Mouse (Mus musculus) fibroblast of lung, adult 2 months (primary cell): ENCODE results near the gene Smtnl2.

ENCODE experiments used
- DNase-seq: peaks from one replicate; pipeline ENCODE4 v3.0.0-alpha.2; 2011; ENCODE audit warnings: low read depth

Gene Smtnl2

GRCm38 (mm10) chr11:72425201-72425600 is 13.7 kb upstream of the Smtnl2 start:
- no peak for DNase-seq

GRCm38 (mm10) chr11:72423686-72424085 is 12.2 kb upstream of the Smtnl2 start:
- DNase-seq = no peak

GRCm38 (mm10) chr11:72421518-72422278 is 10.2 kb upstream of the Smtnl2 start:
- no peak for DNase-seq

DNA sequence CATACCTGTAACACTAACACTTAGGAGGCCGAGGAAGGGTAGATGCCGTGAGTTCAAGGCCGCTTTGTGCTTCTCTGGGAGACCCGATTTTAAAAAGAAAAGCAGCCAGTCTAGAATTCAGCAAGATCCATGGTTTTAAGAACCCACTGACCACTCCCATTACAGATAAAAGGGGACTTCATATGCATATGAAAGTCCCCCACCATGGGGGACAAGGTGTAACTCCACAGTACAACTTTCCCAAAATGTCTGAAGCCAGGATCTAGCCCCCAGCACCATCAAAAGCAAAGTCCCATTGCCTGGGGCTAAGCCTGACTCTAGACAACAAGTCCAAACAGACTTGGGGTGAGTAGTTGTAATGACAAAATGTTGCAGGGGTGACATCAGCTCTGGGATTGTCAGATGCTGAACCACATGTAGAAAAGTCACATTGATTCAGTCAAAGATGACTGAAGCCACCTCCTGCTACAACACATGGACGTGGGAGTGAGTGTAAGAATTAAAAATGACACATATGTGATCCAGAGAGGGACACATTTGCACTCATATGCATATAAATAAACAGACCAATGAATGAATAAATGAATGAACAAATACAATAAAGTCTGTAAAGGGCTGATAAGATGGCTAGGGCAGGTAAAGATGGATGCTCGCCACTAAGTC is 9.1 kb upstream of the Smtnl2 start:
- no peak for DNase-seq

DNA sequence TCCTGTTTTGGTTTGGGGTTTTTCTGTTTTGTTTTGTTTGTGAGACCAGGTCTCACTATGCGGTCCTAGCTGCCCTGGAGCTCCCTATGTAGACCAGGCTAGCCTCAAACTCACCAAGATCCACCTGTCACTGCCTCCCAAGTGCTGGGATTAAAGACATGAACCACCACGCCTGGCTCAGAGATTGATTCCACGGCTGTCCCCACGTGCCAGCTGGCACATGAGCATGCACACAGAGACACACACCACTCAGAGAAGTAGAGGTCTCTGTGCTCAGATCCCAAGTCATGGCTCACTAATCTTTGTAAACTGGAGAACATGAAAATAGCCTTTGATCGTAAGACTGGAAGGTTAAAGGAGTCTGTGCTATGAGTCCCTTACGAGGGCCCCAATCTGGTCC is 7.5 kb upstream of the Smtnl2 start:
- no peak for DNase-seq

DNA sequence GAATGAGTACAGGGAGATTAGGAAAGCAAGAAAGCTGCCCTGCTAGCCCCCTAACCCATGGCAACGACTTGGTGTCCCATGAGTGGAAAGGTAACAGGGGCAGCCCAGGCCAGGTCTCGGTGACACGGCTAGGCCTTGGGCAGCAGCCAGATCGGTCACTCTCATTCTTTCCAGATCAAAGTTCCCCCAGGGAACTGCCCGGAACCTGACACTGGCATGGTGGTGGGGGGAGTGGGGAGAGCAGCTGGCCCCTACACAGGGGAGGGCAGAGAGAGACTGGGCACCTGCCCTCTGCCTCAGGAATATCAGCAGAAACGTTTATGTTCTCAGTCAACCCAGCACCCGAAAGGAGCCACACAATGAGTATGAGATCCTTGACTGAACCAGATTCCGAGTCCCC is 6.7 kb upstream of the Smtnl2 start:
- DNase-seq = no peak

DNA sequence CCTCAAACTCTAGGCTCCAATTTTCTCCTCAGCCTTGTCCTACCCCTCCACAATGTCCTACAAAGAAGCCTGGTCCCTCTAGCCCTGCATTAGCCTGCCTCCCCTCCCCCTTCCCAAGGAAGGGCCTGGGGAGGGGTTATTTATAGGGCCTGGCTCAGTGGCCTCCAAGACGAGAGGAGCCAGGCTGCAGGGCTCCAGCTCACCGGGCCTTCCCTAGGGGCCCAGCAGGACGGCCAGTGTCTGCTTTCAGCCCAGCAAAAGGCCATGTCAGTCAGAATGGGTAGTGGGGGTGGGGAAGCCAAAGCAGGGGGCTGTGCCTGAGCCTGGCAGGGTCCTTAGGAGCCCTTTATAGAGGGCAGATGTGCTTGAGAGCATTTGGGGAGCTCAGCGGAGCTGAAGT is 5.9 kb upstream of the Smtnl2 start:
- DNase-seq = no peak

- no peak for DNase-seq
Observed at GRCm38 (mm10) chr11:72416666-72417065, 5.2 kb upstream of the Smtnl2 start.

DNA sequence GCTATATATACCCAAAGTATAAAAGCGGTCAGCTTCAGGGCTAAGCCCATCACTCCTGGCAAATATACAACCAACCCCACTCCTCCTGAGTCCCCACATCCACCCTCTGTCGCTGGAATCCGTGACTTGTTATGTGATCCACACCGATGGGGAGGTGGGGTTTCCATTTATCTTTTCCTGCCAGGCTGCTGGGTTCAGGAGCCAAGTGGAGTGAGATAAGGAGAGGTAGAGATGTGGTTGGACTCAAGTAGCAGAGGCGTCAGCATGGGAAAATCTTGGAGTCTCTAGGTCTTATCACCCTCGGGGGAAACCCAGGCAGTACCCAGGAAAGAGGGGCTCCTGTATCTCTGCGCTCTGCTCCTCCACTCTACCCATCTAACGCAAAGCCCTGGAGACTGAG is 3.6 kb upstream of the Smtnl2 start:
- DNase-seq = no peak

- no peak for DNase-seq
Observed at GRCm38 (mm10) chr11:72413601-72414190, 2.2 kb upstream of the Smtnl2 start.

DNA sequence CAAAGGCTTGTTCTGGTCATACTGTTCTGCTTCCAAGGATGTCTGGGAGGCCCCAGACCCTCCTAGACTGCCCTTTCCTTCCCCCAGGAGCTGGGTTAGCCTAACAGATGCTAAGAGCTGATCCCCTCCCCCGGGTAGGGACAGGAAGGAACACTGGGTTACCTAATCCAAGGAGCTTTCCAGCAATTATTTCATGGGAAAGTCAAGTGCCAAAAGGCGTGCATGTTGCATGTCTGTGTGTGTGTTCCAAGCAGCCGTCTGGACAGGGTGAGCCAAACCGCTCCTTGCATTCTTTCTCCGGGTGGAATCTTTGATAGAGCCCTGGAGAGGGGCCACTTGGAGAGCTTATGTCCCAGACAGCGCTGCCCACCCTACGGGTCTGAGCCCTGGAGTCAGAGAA is 1.5 kb upstream of the Smtnl2 start:
- no peak for DNase-seq

DNA sequence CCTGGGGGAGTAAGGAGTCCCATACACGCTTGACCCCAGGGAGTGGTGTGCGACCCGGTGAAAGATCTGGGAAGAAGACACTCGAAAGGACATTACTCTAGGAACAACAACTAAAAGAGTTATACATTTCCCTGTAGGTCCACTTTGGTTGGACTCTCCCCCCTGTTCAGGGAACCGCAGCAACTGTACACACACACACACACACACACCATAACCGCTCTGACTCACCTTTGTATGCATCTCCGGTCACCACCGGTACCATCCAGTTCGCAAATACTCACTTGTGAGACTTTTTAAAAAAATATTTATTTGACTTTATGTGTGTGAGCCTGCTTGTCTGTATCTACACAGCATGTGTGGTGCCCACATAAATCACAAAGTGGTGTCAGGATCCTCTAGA is 432 bp upstream of the Smtnl2 start:
- no peak for DNase-seq

GRCm38 (mm10) chr11:72410521-72411092 is 906 bp downstream of the Smtnl2 start:
- DNase-seq = no peak

DNA sequence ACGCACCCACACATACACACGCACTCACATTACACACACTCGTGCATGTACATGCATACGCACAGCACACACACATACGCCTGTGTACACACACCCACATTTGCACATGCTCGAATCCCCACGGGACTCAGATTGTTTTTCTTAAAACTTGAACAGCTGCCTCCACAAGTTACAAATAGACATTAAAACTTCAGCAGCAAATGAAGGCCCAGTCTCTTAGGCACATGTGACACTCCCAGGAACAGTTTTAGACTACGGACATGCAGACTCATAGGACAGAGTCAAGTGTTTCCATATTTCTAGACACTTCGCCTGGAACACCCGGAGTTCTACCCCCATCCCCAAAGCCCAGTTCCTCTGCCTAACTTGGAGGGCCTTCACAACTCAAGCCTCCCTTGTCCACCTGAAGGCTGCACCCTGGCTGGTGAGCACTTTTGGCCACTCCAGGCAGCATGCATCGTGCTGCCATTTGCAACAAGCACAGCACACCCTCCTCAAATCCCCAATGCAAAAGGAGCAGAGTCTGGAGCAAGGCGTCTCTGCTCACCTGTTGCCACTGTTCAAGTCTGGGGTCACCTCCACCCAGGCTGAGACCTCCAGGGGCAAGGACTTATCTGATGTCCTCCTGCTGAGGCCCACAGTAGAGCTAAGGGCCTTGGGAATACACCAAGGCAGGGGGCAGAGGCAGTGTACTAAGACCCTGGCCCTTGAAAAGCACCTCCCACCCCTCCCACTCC is 1.7 kb downstream of the Smtnl2 start:
- DNase-seq = no peak

DNA sequence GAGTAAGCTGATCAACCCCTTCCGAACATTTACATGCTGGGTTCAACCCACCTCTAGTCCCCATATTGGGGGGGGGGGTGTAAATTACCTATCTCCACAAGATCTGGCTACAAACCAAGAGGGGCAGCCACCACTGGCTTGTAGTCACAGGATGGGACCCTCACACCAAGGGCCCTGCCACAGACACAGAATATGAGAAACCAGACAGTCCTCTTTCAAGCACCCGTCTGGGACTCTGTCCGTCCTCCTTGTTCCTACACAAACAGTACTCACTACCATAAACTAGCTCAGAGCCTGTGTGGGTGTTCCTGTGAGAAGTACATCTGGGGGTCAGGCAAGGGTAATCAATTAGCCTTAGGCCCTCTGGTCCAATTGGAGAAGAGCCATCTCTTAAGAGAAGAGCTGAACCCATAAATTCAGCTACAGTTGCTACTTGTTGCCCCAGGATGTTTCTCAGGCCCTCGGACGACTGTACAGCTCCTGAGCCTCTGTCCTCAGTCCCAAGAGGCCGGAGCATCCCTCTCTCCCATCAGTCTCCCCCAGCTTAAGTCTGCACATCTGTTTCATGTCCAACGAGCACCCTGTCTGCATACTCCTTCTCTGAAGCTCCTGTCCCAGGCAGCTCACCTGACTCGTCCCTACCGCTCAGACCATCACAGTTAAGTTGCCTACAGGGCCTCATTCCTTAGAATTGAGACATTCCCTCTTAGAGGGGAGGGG is 2.9 kb downstream of the Smtnl2 start:
- DNase-seq = no peak

DNA sequence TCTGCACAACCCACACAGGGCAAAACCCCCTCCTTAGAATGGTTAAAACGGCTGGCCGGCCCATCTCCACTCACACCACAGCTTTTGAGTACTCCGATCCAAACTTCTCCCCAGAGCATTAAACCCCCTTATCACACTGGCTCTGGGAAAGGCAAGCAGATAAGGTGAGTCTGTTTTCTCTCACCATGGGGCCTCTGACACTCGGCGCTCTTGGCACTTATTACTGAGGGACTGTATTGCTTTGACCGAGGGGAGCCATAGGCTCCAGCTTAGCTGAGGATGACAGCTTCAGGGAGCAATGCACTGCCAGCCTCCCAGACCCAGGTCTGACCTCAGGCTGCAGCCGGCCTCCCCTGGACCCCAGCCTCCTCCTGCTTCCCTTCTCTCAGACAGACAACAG is 3.9 kb downstream of the Smtnl2 start:
- no peak for DNase-seq

DNA sequence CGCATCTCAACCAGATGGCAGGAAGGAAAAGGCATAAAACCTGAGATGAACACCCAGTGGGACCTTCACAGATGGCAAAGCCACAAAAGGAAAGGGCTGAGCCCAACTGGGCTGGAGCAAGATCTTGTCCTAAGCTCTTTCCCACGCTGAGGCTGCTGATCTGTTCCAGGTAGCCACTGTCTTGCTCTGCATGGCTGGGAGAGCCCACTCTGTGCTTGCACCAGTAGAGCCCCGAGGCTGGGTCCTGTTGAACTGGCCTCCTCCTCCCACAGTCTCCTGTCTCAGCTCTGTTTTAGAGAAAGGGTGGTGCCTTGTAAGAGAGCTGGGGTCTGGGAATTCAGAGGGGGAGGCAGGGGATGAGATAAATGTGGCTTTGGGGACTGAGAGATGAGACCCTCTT is 4.4 kb downstream of the Smtnl2 start:
- no peak for DNase-seq

DNA sequence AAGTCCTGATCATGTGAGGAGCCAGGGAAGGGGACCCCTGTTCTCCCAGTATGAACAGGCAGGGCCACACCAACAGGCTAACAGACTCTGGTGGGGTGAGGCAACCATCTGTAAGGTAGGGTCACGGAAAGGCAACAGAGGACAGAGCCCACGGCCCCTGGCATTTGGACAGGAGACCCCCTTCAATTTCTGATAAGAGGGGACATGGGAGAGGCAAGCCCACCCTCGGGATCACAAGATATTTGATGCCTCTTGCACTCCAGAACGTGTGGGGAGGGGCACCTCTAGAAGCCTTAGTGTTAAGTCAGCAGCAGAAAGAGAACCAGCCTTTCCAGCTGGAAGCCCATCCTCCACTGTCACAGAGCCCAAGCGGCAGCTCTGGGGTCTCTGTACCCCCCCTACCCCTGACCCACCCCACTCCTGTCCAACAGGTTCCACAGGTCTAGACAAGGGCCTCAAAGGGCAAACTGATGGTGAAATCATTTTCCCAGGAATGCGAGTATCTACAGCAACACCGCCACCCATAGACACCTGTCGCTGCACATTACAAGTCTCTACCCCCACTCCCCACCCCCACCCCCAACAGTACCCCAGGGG is 5.3 kb downstream of the Smtnl2 start:
- DNase-seq = no peak

GRCm38 (mm10) chr11:72405532-72405931 is 6.0 kb downstream of the Smtnl2 start:
- no peak for DNase-seq

DNA sequence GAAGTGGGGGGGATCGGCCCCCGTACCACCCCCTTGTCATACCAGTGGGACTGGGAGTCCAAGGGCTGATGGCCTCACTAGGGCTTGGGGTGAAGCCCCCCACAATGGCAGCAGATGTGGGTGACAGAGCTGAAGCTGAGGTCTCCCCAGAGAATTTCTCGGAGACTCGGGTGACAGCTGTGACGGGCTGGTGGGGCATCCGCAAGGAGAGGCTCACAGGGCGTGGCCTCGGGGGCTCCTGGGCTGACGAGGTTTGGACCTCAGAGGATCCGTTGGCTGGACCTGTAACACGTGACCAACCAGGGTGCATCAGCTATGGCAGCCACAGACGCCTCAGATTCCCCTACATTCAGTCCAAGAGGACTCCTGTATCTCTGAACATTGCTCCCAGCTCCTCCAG is 8.5 kb downstream of the Smtnl2 start:
- no peak for DNase-seq

- no peak for DNase-seq
Observed at GRCm38 (mm10) chr11:72402017-72402416, 9.5 kb downstream of the Smtnl2 start.
